Mouse (Mus musculus) heart, adult 9 months (tissue): ENCODE data around the gene Tuba8.

Experiments used
- DNase-seq, 2 experiments: peaks; one replicate each; pipeline ENCODE4 v3.0.0; 2022; ENCODE audit warnings: low spot score in 2 of 2

Tuba8 gene

GRCm38 (mm10) chr6:121226744-121227143 lies 16.2 kb downstream of the Tuba8 start:
- DNase-seq, result no peak

DNA sequence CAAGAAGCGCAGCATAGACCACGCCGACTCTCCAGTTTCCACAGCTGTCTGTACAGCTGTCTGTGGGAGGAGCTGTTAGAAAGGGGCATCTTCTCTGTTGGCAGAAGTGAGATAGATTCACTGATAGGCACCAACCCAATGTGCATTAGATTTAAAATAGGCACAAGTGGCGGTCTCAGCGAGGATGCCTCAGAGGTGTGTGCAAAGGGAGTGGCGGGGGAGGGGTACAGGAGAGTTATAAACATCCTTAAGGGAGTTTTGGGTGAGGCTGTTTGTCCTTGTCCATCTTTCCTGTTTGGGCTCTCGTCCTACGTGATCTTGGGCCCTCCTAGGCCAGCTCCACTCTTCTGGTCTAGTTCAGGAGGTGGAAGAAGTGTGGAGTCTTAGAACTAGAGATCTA lies 17.9 kb downstream of the Tuba8 start:
- DNase-seq, result no peak

- DNase-seq, result no peak
Measured at GRCm38 (mm10) chr6:121232652-121233051, 22.2 kb downstream of the Tuba8 start.

DNA sequence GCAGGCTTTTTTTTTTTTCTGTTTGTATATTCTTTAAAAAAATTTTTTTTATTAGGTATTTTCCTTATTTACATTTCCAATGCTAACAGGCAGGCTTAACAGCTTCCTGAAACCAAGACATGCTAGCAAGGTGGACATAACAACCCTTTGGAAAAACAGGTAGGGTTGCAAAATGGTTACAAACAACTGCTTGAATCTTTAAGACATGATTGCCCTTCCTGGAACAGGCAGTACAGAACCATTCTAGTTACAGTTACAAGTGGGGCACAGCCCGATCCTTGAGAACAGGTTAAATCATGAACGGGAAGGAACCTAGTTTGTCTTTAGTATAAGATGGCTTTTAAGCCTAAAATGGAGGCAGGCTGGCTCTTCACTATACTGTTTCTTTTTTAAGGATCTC lies 25.9 kb downstream of the Tuba8 start:
- DNase-seq, result no peak

DNA sequence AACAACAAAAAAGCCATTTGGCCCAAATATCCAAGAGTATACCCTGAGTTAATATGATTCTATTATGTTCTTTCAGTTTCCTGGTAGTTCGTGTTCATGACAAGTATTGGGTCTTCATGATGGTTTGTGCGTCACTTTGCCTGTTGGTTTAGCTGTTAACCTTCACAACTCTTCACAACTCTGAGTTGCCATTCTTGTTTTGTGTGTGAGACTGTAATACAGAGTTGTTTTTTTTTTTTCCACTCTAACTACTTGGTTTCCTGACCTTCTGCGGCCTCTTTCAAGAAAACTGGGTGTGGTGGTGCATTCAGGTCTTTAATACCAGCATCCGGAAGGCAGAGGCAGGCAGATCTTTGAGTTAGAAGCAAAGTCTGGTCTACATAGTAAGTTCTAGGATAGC lies 27.7 kb downstream of the Tuba8 start:
- DNase-seq, result no peak

DNA sequence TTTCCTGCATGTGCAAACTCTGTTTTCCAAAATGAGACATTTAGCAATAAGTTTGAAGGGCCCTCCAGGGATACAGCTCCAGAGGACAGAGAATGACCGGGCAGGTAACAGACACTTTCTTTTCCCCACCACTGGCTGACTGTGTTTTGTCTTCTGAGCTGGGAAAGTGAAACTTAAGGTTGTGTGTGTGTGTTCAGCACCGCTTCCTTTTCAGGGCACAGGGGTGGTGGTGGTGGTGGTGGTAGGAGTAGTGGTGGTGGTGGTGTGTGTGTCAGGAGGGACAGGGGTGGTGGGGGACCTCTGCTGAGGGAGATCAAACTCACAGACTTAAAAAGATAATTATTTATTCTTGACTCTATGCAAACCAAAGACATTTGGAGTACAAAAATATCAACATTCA lies 31.3 kb downstream of the Tuba8 start:
- no peak for DNase-seq

DNA sequence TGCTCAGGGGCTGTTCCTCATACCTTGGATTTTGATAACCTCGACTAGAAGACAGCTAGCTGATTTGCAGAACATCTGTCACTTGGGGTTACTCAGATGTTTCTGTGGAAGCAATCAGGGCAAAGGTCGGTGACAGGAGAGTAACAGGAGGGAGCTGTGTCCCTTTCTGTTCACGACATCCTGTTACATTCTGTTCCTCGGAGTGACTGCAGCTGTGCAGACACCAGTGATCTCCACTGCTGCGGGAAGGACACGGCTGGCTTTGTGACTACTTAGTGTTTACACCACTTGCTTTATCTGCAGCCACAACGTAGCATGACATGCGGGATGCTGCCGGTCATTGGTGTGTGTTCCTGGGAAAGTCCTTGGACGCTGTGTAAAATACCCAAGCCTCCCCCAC lies 32.7 kb downstream of the Tuba8 start:
- DNase-seq, result no peak

DNA sequence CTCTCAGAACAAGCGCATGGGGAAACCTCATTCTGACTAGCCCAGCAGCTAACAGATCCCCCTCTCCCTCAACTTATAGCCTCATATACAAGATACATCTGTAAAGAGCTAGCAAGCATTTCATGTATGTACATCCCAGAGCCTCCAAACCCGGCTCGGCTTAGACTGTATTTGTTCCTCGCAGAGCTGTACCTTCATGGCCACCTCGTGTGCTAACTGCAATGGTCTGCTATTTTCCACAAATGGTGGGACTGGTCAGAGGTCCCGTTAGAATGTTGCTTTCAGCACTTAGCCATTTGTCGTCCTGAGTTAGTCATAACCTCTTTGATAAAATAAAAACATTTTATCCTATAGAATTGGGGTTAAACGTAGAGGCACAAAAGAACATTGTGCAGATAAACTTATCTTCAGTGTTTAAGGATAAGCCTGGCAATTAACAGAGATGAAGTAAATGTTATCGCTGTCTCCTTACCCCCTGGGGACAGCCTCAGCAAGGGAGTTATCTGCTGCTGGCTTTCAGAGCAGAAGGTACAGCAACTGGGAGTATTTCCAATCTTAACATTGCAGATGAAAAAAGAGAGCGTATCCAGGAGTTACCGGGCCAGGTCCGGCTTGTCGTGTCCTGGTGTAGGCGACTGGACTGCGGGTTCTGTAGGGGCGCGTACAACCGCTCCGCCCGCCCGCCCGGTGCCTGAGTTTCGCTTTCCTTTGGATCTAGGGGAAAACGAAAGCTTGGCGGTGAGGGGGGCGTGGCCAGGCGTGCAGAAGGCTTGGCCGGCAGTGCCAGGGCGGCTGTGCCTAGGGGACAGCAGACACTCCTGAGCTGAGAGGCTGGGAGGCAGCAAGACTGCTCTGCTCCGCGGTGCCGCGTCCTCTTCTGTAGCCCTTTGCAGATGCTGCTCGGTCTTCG lies 34.9 kb downstream of the Tuba8 start, which contains the start of gene Usp18:
TSS of gene Usp18 (plus strand) at position 780 of the 910 bp plus-strand sequence.
- DNase-seq, result peak; percentile 93 to 94

DNA sequence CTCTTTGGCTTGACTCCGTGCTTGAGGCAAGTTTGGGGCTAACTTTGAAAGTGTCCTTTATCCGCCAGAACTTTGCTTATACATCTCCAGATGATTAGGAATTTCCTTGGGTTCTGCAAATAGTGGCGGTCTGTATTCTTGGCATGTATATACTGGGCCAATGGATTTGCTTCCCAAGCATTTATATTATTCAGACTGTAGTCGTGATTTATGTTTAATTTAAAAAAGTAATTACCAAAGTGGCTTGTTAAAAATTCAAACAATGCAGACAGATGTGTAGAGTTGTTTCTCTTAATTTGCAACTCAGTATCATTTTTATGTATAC lies 35.5 kb downstream of the Tuba8 start:
- no peak for DNase-seq

DNA sequence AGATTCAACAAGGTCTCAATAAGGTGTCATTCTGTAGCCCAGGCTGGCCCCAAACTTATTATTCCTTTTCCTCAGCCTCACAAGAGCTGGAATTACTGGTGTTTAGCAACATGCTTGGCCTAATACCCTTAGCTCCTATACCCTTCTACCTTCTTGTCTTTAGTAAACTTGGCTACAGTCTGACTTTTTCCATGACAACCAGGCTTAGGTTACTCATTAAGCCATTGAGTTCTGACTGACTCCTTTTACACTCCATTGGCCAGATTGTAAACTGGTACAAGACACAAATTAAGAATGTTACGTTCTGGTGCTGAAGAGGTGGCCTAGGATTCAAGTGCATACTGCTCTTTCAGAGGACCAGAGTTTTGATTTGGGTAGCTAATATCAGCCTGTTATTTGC lies 39.9 kb downstream of the Tuba8 start:
- no peak for DNase-seq

GRCm38 (mm10) chr6:121251256-121251655 lies 40.8 kb downstream of the Tuba8 start:
- no peak for DNase-seq

GRCm38 (mm10) chr6:121260548-121260947 lies 50.1 kb downstream of the Tuba8 start:
- peak; percentile 32 to 50 for DNase-seq

DNA sequence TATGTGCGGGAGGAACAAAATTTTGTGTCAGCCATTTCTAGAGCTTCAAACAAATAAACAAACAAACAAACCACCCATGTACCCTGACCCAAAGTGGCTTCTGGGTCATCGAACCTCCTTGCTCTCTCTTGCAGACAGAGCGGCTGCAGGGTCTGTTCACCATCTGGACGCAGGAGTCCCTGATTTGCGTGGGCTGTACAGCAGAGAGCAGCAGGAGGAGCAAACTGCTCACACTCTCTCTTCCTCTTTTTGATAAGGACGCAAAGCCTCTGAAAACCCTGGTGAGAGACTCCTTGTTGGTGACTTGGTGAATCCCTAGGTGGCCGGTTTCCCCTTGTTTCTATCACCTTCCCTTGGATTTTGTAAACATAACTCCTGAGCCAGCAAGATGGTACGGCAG lies 50.7 kb downstream of the Tuba8 start:
- DNase-seq, result no peak

GRCm38 (mm10) chr6:121262004-121262403 lies 51.5 kb downstream of the Tuba8 start:
- DNase-seq, result no peak

GRCm38 (mm10) chr6:121262496-121262895 lies 52.0 kb downstream of the Tuba8 start:
- DNase-seq, result no peak

GRCm38 (mm10) chr6:121270156-121270555 lies 59.7 kb downstream of the Tuba8 start:
- DNase-seq, result no peak

- no peak for DNase-seq
Measured at GRCm38 (mm10) chr6:121271707-121272074, 61.2 kb downstream of the Tuba8 start.

DNA sequence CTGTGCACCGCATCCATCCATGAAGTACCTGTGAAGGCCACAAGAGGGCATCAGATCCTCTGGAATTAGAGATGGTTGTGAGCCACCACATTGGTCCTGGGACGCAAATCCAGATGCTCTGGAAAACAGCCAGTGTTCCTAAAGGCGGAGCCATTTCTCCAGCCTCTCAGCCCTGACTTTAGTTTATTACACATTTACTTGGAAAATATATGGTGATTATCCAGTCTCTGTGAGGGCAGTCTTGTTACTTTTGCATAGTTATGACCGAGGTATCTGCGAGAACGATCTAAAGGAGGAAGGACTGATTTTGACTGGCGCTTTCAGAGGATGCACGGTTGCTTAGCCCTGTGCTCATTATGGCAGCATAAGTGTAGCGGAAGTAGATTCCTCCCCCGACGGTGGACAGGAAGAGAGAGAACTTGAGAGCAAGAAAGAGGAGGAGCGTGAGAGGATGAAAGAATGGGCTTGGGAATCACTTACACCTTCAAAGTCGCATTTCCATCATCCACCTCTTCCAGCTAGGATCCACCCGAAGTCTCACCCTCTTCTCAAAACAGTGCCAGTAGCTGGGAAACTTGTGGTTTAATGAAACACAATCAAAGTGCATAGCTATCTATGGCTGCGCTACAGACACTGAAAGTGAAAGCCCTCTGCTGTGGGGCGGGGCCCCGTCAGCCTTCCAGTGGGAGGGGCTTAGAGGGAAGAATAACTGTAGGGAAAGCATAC lies 61.7 kb downstream of the Tuba8 start:
- DNase-seq, result peak; percentile 80 to 88

DNA sequence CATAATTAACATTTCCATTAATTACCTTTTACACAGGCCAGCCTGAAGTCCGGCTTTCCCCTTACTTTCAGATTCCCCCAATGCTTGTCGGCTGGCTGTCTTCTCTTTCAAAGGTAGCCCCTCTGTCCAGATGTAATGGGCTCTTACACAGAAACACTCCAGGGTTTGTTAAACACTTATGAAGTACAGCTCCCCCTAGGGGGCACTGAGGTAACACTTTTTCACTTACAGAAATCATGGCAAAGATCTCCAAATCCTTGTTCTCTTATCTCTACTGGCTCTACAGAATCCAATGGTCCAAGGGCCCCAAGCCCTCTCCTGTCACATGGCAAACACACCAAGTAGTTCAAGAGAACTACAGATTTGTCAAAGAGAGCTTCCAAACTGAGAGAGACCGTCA lies 63.9 kb downstream of the Tuba8 start:
- DNase-seq, result peak in 1 of 2 experiments; percentile 14
